Mouse (Mus musculus) heart, postnatal 25 days (tissue): ENCODE results near the gene Ppard. TPM values are rescaled to one million over a fixed set of nuclear protein-coding genes. Genes with fewer than 3 reads are reported as not detected.

ENCODE experiments used
- DNase-seq: peaks from one replicate; pipeline ENCODE4 v3.0.0; 2022; ENCODE audit warnings: low spot score
- intact Hi-C: fragments of 180-260 bp; cut with DNase I; formaldehyde crosslinking; loops from one replicate; pipeline ENCODE4 v1.15.1; 2025
- total RNA-seq, 2 experiments: library from RNA; stranded (reverse); gene quantifications; 2 replicates each; pipeline ENCODE4 v1.2.3; 2021

The Ppard gene
- total RNA-seq, 2 experiments from 2014 or later, result 40.4 to 40.6 TPM

DNA sequence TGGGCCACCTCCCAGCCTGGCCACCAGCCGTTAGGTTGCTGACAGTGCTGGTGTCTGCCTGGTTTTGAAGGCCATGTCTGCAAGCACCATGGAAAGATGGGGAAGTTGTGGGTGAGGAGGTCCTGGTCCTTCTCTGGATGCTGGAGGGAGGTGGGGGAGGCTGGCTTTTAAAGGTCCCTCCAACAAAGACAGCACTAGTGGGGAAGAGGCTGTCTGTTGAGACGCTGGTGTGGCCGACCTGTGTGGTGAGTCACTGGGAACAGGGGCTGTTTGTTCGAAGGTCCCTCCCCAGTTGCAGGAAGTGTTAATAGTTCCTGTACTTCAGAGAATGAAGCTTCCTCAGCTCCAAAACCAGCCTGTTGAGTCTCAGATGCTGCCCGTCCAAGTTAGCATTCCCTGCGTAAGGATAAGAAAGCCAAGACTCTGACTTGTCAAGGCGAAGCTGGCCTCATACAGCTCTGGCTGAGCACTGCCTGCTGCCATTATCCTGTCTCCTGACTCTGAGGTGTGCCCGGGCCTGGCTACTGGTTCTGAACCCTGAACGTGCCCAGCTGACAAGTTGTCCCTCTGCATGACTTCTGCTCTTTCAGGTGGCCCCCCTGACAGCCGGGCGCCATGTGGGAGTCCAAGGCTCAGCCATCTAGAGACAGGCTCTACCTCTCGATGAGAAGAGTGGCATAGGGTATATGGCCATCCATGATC, 19.2 kb downstream of the Ppard start:
- no peak for DNase-seq

DNA sequence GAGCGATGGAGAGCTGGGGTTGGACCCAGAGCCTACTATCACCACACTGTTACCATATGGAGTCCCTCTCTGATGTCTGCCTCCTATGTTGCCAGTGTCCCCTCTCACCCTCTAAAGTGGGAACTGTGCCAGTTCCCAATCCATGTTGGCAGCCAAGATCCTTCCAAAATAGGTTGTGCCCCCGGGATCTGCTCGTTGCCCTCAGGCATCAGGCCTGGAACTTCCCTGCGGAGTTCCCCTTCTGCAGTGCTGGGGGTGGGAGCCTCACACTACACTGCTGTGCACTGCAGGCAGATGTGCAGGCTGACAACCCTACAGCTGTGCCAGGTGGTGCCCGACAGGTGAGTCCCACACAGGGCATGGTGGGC, 19.8 kb downstream of the Ppard start:
- intact Hi-C loops, result no loop called here
- no peak for DNase-seq

More for the DNA sequence above, 19.2 kb downstream of the Ppard start:
- intact Hi-C loops, result no loop called here

DNA sequence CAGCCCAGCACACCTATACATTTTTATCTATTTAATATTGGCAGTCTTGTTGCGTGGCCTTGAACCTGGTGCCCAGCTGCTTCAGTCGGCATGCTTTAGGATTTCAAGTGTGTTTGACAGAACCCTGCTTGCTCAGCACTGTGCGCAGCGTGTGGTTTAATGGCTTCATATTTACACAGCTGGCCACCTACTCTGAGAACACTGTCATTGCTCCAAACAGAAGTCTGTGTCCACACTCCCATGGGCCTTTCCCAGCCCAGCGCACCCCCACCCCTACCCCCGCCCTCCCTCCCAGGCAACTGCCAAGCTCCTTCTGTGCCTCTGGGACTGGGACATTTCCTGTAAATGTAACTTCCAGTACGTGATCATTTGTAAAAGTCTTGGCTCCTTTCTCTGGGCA, 20.7 kb downstream of the Ppard start:
- intact Hi-C loops, result no loop called here
- DNase-seq, result peak; percentile 39

DNA sequence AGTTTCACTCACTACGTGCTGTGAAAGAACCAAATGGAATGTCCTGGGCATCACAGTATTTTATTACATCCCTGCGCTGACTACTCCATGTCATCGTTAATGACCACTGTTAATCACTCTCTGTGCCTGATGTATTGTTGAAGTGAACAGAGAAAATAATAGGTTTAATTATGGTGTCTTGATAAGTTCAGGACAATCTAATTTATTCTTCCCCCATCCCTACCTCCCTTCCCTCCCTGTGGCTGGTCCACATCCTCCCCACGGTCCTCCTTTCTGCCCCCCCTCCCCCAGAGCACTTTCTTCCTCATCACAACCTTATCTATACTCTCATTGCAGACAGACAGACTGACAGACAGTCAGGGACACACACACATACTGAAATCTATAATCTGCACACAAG, 22.3 kb downstream of the Ppard start:
- intact Hi-C loops, result no loop called here
- DNase-seq, result no peak

DNA sequence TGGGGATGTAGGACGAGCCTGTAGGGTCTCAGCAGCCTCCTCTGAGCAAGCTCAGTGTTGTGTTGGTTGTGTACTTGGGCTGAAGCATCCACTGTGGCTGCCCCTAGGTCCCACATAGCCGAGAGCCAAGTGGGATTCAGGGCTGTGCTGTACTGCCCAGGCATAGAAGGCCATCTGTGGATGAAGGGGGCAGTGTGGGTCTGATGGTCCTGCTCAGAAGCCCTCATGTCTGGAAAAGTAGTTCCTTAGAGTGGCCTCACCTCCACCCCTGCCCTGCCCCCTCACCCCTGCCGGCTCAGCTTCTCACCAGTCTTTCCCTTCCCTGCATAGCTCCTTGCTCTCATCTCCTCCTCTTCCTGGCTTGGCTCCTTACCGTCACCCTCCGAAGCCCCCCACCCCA, 23.2 kb downstream of the Ppard start:
- no peak for DNase-seq
- intact Hi-C loops, result no loop called here

DNA sequence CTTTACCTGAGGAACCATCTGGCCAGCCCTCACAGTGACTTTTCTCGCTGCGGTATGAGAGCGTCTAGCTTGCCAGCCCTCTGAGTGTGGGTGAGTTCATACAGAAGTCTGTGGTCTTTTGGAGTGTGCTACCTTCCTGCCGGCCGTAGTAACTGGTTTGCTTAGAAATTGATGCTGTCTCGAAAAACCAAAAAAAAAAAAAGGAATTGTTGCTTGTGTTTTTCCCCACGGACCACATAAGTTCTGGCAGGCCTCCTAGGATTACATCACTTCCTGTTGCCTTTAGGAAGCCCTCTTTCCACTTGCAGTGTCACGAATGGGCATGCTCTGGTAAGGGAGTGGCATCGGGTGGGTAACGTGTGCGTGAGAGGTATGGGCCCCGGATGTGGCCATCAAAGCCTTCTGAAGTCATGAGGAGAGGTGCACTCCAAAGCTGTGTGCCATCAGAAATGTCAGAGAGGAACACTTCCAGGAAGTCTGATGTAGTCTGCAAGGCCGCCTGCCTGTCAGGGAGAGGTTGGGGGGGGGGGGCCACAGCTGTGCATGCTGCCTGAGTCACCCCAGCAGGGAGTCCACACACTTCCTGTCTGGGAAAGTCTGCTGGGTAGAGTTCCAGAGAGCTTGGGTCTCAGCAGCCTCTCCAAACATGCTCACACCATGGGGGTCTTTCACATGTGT, 24.3 kb downstream of the Ppard start:
- intact Hi-C loops, result loop anchor here (1.0 kb wide), 1 partner anchor 24 kb away; the partner anchor contains the start of gene Ppard
- peak; percentile 70 for DNase-seq

DNA sequence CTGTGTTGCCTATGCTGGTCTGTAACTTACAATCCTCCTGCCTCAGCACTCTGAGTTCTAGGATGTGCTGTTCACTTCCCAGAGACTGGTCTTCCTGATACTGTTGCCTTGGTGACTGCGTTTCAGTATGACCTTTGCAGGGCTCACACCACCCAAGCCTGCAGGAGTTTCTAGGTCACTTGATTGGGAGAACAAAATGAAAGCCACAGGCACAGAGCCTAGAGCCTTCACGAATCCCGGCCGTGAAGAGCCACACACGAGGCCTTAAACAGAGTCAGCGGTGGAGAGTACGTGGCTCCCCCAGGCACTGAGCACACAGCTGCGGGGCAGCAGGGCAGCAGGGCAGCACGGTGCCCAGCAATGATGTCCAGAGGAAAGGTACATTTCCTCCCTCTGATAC, 25.8 kb downstream of the Ppard start:
- intact Hi-C loops, result no loop called here
- DNase-seq, result no peak

DNA sequence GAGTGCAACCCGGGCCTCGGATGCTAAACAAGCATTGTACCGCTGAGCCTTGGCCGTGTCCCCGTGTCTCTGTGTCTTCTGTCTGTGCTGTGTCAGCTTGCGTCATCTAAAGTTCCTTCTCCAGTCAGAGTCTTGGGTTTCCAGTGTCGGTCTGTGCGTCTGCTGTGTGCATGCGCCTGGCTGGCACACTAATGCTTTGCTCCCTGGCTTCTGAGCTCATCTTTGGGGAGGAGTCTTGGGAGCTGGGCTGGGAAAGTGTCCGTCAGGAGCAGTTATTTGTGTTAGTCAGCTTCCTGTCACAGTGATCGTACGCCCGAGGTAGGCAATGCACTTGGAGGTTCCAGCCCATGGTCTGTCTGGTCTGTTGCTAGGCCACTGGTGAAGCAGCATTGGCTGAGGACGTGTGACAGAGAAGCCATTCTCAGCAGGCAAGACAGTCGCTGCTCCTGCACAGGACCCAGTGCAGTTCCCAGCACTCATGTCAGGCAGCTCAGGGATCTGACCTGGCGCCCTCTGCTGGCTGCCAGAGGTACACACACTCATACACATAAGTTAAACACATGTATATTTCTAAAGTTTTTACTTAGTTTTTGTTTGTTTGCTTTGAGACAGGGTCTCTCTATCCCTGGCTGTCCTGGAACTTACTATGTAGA, 27.5 kb downstream of the Ppard start:
- intact Hi-C loops, result no loop called here
- no peak for DNase-seq

DNA sequence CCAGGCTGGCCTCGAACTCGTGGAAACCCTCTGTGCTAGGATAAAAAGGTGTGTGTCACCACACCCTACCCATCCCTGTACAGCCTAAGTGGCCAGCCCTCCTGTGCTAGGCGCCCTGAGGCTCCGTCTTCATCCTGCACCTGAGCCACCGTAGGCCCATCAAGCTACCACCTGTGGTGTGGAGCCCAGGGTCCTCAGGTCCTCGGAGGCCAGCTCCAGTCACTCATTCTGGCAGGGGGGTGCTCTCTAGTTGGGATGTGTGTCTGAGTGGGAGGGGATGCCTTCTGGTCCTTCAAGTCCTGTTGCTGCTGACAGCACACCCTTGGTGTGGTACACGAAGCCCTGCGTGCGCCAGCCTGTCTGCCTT, 28.0 kb downstream of the Ppard start:
- intact Hi-C loops, result no loop called here
- no peak for DNase-seq

DNA sequence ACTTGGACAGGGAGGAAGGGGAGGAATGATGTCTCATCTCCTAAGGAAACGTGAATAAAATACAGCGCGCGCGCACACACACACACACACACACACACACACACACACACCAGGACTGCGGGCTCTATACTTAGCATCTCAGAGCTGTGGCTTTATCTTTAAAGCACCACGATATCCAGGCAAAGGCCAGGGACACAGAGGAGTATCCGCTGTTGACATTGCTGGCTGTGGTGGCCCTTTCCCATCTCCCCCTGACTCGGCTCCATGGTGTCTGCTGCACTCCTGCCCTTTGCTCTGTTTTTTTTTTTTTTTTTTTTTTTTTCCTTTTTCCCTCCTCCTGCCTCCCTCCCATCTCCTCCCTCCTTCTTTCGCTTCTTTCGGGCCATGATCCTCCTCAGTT, 29.3 kb downstream of the Ppard start:
- no peak for DNase-seq

DNA sequence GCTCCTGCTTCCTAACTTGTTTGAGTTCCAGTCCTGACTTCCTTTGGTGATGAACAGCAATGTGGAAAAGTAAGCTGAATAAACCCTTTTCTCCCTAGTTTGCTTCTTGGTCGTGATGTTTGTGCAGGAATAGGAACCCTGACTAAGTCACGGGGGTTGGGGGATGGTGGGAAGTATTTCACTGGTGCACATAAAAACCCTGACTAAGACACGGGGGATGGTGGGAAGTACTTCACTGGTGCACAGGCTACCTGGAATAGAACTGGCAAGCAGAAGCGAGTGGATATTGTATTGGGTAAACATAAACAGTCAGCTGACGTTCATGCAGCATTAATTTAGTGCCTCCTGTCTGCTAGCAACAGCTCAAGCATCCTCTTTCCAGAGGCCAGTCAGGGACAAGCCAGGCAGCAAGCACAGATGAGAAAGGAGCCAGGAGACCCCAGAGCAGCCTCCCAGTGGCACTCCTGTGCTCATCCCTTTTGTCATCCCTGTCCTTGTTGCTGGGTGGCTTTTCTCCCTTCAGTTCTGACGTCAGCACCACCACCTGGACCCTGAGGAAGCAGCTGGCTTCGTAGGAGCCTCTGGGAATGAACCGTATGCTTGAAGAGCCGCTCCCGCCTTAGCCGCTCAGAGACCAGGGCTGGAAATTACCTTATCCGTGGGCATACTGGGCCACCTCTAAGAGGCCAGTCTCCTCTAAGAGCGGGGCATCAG, 30.8 kb downstream of the Ppard start:
- intact Hi-C loops, result no loop called here

More for the DNA sequence above, 29.3 kb downstream of the Ppard start:
- intact Hi-C loops, result no loop called here

DNA sequence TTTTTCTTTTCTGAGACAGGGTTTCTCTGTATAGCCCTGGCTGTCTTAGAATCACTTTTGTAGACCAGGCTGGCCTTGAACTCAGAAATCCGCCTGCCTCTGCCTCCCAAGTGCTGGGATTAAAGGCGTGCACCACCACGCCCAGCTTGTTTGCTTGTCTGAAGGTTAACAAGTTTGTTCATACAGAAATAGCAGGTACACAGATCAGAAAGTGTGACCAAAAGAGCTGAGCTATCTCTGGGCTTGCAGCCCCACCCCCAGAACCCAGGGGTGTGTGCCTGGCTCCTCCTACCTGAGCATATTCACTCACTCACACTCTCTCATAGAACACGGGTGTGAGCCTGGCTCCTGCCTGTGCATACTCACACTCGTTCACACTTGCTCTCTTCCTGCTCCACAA, 34.8 kb downstream of the Ppard start:
- intact Hi-C loops, result no loop called here

More for the DNA sequence above, 30.8 kb downstream of the Ppard start:
- DNase-seq, result no peak

DNA sequence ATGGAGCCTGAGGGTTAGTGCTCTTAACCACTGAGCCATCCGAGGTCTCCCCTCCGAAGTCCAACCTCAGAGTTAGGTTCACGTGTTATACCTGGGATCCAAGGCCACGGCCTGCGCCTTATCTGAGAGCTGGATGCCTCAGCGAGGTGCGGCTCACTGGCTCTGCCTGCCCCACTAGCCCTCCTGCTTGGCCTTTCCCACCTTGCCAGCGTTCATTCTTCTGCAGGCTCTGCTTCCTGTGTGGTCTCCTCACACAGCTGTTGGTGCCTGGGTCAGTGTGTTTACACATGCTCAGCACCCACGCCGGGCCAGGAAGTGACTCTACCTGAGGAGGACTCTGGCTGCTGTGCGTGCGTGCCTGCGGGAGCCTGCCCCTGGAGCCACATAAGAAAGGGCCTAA, 37.7 kb downstream of the Ppard start:
- intact Hi-C loops, result loop anchor here (5.0 kb wide), 1 partner anchor 33 kb away; no protein-coding TSS in a partner anchor
- no peak for DNase-seq

More for the DNA sequence above, 34.8 kb downstream of the Ppard start:
- DNase-seq, result no peak

DNA sequence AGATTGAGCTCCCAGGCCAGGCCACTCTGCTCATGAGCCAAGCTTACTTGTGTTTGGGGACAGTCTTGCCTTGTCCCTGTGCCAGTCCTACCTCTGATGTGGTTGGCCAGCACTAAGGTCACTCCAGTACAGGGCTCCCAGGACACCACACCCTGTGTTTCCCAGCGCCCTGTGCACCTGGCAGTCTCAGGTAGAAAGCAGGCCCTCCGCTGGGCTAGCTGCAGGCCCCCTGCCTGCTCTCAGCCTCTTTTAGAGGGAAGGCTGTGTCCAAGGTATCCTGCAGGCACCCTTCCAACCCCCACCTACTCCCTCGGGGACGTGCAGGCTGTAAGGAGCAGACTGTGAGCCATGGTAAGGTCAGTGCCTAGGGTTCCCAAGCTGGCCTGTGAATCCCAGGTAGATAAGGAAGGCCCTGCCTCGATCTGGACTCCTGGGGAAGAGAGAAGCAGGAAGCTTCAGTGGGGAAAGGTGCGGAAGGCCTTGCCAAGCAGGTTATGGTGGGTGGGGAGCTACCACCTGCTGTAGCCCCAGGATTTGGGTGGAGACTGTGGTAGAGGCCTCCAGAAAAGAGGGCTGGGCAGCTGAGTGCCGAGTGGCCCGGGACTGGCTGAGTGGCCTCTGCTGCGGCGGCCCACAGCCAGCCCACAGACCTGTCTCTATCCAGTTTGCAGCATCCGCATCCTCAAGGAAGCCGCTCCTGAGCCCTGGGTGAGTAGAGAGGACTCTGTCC, 39.2 kb downstream of the Ppard start:
- DNase-seq, result no peak
- intact Hi-C loops, result loop anchor here (5.0 kb wide), 1 partner anchor 34 kb away; no protein-coding TSS in a partner anchor

DNA sequence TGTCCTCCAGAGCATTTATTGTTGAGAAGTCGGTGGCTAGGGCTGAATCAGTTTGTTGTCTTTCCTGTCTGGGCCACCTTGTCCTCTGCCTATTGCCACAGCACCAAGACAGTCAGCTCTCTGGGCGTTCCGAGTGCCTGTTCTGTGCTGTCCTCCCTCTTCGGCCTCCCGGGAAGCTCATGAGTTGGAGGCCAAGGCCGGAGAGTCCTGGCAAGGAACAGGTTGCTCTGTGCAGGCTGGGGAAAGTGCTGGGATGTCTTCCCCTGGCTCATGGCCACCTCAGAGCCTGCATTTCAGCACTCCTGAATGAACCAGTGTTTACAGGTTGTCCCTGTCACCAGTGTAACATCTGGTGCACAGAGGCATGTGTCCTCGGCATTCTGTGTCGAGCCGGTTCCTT, 39.8 kb downstream of the Ppard start:
- no peak for DNase-seq

DNA sequence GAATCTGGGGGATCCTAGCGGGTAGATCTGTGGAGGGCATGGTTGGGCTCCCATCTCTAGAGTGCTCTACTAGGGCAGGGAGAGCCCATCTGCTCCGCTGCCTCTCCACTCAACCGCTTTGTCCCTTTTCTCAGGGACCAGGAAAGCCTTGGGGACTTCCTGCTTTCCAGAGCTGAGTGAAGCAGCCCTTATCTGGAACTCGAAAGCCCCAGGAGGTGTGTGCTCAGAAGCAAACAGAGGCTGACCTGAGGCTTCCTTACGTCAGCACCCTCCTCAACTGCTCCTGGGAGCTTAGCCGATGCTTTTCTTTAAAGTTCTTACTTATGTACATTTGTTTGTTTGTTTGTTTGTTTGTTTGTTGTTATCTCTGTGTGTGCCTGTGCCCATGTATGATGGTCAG, 40.3 kb downstream of the Ppard start:
- intact Hi-C loops, result loop anchor here (5.0 kb wide), 1 partner anchor 36 kb away; no protein-coding TSS in a partner anchor
- no peak for DNase-seq

More for the DNA sequence above, 39.8 kb downstream of the Ppard start:
- intact Hi-C loops, result loop anchor here (5.0 kb wide), 1 partner anchor 35 kb away; no protein-coding TSS in a partner anchor

DNA sequence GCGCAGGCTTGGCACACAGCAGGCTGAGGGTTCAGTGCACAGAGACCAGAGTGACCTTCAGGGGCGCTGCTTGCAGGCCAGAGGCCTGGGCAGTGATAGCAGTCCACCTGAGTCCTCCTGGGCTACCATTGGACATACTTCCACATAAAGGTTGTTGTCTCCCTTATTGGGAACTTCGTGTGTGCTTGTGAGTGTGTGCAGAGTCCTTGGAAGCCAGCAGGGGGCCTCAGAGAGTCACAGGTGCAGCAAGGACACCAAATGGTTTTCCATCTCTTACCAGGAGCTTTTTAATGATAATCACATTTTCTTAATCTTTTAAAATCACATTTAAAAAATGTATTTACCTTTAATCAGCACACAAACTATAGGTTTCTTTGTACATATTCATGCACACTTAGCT, 42.2 kb downstream of the Ppard start:
- intact Hi-C loops, result loop anchor here (5.0 kb wide), 1 partner anchor 37 kb away; no protein-coding TSS in a partner anchor
- DNase-seq, result no peak

DNA sequence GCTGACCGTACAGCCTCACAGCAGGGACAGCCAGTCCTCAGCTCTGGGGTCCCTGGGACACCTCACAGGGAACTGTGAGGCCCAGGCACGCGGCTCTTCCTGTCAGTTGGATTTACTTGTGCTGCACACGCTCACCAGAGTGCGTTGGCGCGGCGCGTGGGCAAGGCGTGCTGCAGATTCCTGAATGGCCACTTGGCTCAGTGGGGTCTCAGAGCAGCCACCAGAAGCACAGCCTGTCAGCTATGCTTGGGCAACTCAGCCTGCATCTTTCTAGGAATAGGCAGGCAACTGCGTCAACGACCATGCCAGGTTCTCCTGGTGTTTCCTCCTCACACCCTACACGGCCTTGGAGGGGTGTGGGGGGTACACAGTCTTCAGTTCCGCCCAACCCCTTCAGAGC, 44.7 kb downstream of the Ppard start:
- DNase-seq, result no peak
- intact Hi-C loops, result no loop called here

DNA sequence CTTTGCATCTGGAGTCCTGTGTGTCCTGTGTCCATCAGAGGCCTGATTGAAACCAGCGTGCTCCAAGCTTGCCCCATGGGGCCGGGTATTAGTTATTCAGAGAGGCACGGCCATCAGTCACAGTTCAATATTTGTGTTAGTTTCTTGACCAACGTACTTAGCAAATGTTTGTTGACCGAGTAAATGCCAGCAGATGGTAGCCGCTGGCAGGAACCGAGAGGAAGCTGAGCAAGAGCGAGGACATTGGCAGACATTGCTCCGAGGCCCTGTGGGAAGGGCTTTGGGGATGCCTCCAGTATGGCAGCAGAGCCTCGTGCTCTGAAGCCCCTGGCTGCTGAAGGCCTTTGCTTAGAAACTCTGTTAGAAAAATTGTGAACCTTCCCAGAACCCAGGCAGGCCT, 45.2 kb downstream of the Ppard start:
- intact Hi-C loops, result no loop called here

DNA sequence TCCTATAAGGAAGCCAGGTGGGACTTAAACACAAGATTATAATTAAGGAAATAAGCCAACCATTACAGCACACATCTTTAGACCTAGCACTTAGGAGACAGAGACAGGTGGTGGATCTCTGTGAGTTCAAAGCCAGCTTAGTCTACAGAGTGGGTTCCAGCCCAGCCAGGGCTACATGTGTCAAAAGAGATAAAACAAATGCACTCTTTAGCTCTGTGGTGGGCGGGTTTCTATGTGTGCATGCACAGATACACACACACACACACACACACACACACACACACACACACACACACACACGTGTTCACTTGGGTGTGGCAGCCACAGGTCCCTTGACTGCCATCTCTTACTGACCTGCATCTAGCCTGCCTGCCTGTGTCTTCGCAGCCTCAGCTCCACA, 45.7 kb downstream of the Ppard start:
- DNase-seq, result no peak
- intact Hi-C loops, result no loop called here

More for the DNA sequence above, 45.2 kb downstream of the Ppard start:
- no peak for DNase-seq
